Mouse (Mus musculus) liver, adult 2 months (tissue): ENCODE data around the gene Gdf11.

Experiments used
- CTCF ChIP-seq: fragments of 200-500 bp; IDR thresholded peaks from 2 replicates; pipeline ENCODE4 v1.5.1; 2011; ENCODE audit warnings: low read depth, low read length, control low read depth
- POLR2A ChIP-seq: fragments of 200-500 bp; IDR thresholded peaks from 2 replicates; pipeline ENCODE4 v1.6.1; 2011; ENCODE audit warnings: low read length, control low read depth; ENCODE audit not compliant: insufficient read depth; ENCODE audit errors: extremely low read depth

DNA sequence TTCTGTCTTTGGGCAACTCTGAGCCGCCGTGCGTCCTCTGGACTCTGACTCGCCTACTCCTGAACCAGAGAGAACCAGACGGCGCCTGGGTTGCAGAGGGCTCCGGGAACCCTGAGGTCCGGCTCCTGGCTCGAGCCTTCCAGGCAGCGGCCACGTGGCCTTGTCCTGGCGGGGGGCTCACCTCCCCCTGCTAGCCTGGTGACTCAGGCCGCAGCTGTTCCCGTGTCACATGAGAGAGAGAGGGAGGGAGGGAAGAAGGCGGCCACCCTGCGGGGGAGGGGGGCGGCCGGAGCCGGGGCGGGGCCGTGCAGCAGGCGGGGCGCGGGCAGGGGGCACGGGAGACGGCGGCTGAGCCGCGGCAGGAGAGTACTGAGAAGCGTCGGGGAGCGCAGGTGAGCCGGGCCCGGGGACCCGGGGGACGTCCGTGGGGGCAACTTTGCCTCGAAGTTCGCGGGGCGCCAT, 18.1 kb upstream of the Gdf11 start:
- TF ChIP-seq POLR2A (no peak), CTCF (no peak)
